Mouse (Mus musculus) adrenal gland, postnatal 14 days (tissue): ENCODE results near the gene Zfp609. TPM values are rescaled to one million over a fixed set of nuclear protein-coding genes. Genes with fewer than 3 reads are reported as not detected.
"Not testable (repeated sequence)": the region's sequence is repeated elsewhere in the genome, so short reads cannot be mapped to it uniquely, and the experiment has no call there.

Source experiments
- DNase-seq: peaks from one replicate; pipeline ENCODE4 v3.0.0; 2021; ENCODE audit warnings: mixed read lengths
- total RNA-seq: library from RNA; stranded (reverse); gene quantifications from 2 replicates; pipeline ENCODE4 v1.2.3, GENCODE M21; 2021

The Zfp609 gene
- total RNA-seq, 1 experiment from 2014 or later: 35.8 TPM

DNA sequence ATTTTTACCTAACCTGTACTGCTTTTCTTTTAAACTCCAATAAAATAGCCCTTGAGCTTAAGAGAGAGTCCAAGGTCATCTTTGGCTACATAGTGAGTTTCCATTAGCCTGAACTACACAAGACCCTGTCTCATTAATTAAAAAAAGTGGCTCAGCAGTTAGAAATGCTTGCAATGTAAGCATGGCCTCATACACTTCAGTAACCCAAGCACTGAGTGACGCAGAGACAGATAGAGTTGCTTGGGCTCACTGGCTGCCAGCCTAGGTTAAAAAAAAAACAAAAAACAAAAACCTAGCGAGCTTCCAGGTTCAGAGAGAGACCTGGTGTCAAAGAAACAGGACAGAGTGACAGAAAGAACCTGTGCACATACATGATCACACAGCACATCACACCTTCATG is 14.5 kb downstream of the Zfp609 start:
- DNase-seq: no peak

GRCm38 (mm10) chr9:65811784-65812183 is 15.6 kb downstream of the Zfp609 start:
- DNase-seq: no peak

DNA sequence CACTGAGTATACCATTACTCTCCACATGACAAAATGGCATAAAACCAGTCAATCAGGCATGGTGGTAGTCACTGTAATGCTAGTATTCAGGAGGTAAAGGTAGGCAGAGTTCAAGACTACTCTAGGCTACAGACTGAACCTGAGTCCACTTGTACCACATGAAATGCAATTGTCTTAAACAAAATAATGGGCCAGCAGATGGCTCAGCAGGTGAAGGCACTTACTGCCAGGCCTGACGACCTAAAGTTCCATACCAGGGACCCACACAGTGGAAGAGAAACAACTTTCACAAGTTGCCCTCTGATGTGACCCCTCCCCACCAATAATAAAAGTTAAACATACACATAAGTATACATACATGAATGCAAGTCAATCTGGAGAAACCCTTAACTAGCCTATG is 19.5 kb downstream of the Zfp609 start:
- no peak for DNase-seq

GRCm38 (mm10) chr9:65807251-65807650 is 20.1 kb downstream of the Zfp609 start:
- DNase-seq: peak; percentile 58

GRCm38 (mm10) chr9:65799770-65800169 is 27.6 kb downstream of the Zfp609 start:
- no peak for DNase-seq

- no peak for DNase-seq
Observed at GRCm38 (mm10) chr9:65795651-65796050, 31.7 kb downstream of the Zfp609 start.

- no peak for DNase-seq
Observed at GRCm38 (mm10) chr9:65794313-65794712, 33.1 kb downstream of the Zfp609 start.

DNA sequence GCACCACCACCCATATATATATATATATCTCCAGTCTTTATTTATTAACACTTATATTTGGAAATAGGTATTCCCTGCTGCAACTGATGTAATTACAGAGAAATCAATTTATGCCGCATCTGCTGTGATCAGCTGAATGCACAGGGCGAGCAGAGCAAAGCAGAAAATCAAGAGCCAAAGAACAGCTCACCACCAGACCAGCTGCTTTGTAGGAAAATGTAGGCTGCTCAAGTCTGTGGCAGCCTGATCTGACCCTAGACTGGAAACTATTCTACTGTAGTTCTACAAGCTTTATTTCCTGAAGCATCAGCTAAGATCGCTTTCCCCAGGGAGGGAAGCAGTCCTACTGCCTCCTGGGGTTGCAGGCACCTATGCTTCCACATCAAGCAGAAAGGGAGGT is 33.9 kb downstream of the Zfp609 start:
- no peak for DNase-seq

GRCm38 (mm10) chr9:65793086-65793485 is 34.3 kb downstream of the Zfp609 start:
- DNase-seq: no peak

DNA sequence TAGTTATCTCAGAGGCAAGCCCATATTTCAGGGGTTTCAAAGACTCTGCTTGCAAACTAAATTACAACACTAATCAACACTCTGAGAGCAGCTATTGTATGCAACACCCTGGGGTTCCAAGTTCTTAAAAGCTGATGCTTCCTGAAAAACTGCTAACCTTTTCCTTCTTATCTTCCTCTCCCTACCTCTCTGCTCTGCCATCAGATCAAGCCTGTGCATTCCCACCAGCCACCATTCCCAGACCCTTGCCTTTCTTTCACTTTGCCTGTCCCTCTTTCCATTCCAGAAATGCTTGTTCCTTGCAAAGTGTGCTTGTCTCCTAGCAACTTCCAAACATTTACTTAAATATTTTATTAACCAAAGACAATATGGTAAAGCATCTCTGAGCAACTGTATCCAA is 35.5 kb downstream of the Zfp609 start:
- no peak for DNase-seq

- DNase-seq: no peak
Observed at GRCm38 (mm10) chr9:65791106-65791505, 36.3 kb downstream of the Zfp609 start.

- no peak for DNase-seq
Observed at GRCm38 (mm10) chr9:65789788-65790187, 37.6 kb downstream of the Zfp609 start.

DNA sequence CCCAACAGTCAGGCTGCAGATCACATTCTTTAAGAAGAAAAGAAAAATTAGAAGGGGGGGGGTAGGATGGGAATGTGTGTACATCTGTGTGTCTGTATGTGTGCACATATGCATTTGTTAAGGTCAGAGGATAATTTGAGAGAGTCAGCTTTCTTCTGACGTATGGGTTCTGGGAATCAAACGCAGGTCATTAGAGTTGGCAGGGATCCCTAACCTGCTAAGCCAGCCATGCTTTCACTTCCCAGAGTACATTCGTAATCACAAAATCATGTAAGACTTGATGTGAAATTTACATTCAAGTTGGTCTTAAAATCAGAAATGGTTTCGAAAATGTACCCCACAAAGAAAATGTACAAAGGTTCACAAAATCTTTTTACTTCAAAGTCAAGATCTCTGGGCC is 38.8 kb downstream of the Zfp609 start:
- DNase-seq: no peak

DNA sequence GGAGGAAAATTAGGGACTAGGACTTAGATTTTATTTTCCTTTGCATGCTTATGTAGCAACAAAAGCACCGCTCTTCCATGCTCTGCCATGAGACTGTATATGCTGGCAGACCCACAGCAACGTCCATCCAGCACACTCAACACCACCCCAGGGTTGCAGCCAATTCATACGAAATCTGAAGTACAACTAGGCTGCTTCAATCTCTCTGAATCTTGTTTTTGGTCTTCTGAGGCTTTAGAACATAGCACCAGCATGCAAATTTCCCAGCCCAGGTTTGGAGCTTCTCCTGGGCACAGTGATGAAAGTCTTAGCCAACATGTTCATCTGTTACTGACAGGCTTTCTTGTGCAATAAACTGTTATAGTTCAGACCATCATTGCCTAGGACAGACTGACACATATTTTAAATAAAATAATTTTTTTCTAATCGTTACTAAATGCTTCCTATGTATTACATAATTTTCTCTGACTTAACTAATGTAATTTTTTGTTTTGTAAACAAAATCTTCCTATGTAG is 39.5 kb downstream of the Zfp609 start:
- DNase-seq: no peak

GRCm38 (mm10) chr9:65786885-65787787 is 40.2 kb downstream of the Zfp609 start:
- DNase-seq: peak; percentile 55

- no peak for DNase-seq
Observed at GRCm38 (mm10) chr9:65785772-65786368, 41.5 kb downstream of the Zfp609 start.

GRCm38 (mm10) chr9:65779619-65780018 is 47.7 kb downstream of the Zfp609 start:
- not testable (repeated sequence) for DNase-seq

- DNase-seq: no peak
Observed at GRCm38 (mm10) chr9:65776874-65777432, 50.4 kb downstream of the Zfp609 start.

- DNase-seq: no peak
Observed at GRCm38 (mm10) chr9:65776137-65776872, 51.1 kb downstream of the Zfp609 start.

- no peak for DNase-seq
Observed at GRCm38 (mm10) chr9:65773783-65774182, 53.6 kb downstream of the Zfp609 start.

DNA sequence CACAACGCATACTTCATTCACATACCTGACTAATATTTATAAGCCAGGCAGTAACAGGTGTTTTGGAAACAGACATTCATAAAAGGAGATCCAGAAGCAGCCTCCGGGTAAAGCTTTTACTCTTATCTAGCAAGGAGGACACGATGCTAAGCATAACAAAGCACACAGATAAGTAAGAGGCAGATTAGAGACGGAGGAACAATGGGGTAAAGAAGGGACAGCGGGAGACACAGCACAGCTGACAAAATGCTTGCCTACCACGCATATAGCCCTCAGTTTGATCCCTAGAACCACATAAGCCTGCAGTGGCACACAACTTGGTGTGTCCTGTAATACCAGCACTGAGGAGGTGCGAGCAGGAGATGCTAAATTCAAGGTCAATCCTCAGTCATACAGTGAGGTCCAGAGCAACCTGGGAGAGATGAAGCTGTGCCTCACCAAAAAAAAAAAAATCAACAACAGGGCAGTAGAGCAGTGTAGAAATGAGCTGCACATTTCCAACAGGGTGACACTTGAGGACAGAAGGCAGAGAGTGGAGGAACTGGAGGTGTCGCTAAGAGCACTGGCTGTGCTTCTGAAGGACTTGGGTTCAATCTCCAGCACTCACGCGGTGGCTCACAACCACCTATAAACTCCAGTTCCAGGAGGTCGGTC is 56.2 kb downstream of the Zfp609 start:
- no peak for DNase-seq

GRCm38 (mm10) chr9:65762728-65763127 is 64.6 kb downstream of the Zfp609 start:
- DNase-seq: no peak
